Mouse (Mus musculus) heart, embryonic 15.5 days (tissue): ENCODE results near the gene Dok5. TPM values are rescaled to one million over a fixed set of nuclear protein-coding genes. Genes with fewer than 3 reads are reported as not detected.

ENCODE experiments used
- ATAC-seq: fragments of 200-750 bp; cut with Nextera tagmentation; replicated peaks from 2 replicates; pipeline ENCODE4 v1.8.0; 2017; ENCODE audit warnings: low read depth, moderate TSS enrichment; ENCODE audit not compliant: insufficient number of reproducible peaks, insufficient read depth, low FRiP score
- H3K27ac ChIP-seq: fragments of 300-500 bp; sonication (generic); 2 replicates; pipeline ENCODE4 v1.5.1; 2015; ENCODE audit warnings: mild to moderate bottlenecking, inconsistent platforms
- H3K27me3 ChIP-seq: fragments of 300-500 bp; sonication (generic); 2 replicates; pipeline ENCODE4 v1.6.1; 2015; ENCODE audit warnings: inconsistent platforms
- H3K36me3 ChIP-seq: fragments of 300-500 bp; sonication (generic); 2 replicates; pipeline ENCODE4 v1.6.1; 2015; ENCODE audit warnings: mild to moderate bottlenecking, inconsistent platforms
- H3K4me1 ChIP-seq: fragments of 300-500 bp; sonication (generic); replicated peaks from 2 replicates; pipeline ENCODE4 v1.6.1; 2015; ENCODE audit warnings: inconsistent platforms
- H3K4me2 ChIP-seq: fragments of 300-500 bp; sonication (generic); 2 replicates; pipeline ENCODE4 v1.6.1; 2015; ENCODE audit warnings: inconsistent platforms, mild to moderate bottlenecking, moderate library complexity
- H3K4me3 ChIP-seq: fragments of 300-500 bp; sonication (generic); 2 replicates; pipeline ENCODE4 v1.5.1; 2015; ENCODE audit warnings: mild to moderate bottlenecking, inconsistent platforms
- H3K9ac ChIP-seq: fragments of 300-500 bp; sonication (generic); 2 replicates; pipeline ENCODE4 v1.6.1; 2015; ENCODE audit warnings: mild to moderate bottlenecking, inconsistent platforms
- H3K9me3 ChIP-seq: fragments of 300-500 bp; sonication (generic); replicated peaks from 2 replicates; pipeline ENCODE4 v1.6.1; 2016; ENCODE audit warnings: inconsistent platforms
- WGBS: fragments of 180-500 bp; shearing (Covaris S2); methylation state at CpG from one replicate; pipeline ENCODE4 v1.1.7; 2015; ENCODE audit warnings: mixed read lengths; 5-methylcytosine and 5-hydroxymethylcytosine counted together
- polyA plus RNA-seq: library from polyadenylated mRNA; unstranded; fragments of >200 nt; fragmentation: Nextera tagmentation; extraction: Ambion mirVana; gene quantifications from 2 replicates; pipeline ENCODE4 v1.2.1, GENCODE M21; 2015

The Dok5 gene
- polyA plus RNA-seq, result 5.6 TPM in 2 replicates

DNA sequence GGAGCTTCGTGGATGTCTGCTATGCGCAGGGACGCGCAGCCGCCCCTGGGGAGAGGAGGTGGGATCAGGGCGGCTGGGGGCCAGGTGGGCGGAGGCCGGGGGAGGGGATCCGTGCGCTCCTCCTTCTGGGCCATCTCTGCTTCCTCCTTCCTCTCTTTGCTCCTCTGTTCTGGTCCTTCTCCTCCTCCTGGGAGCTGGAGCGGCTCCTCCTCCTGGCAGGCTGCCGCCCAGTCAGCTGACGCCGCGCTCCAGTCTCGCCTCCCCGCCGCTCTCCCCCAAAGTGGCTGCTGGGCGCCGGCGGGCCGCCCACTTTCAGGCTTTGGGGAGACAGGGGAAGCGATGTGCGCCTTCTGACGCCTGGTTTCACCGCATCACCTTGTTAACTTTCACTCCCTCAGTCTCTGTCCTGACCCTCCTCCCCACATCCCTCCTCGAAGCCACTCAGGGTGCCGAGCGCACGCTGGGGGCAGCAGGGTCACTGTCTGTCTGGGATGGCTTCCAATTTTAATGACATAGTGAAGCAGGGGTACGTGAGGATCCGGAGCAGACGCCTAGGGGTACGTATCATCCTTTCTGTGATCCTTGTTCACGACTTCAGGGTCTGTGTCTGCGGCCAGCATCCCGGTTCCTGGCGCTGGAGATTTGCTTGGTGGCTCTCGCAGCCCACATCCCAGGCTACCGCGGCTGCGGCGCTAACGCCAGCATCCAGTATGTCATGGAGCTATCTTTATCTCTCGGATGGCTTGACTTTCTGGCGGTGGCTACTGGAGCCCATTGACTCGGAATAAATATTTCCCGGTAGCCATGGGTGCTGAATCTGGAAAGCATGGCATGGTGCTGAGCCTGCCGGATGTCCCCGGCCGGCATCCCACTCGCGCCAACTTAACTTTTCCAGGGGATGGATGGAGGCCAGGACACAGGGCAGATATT lies at the start of gene Dok5:
Gene Dok5 (plus strand): TSS at position 176 of the 930 bp plus-strand sequence.
- 1% methylated on average over 49 of the region's 53 CpGs for WGBS
- no peaks in the 10 kb centered on the region for H3K9me3 ChIP-seq
- no peaks in the 10 kb centered on the region for H3K36me3 ChIP-seq
- peak within 1 kb of the TSS; percentile 84 for H3K4me2 ChIP-seq
- peak within 1 kb of the TSS; percentile 49 for H3K9ac ChIP-seq
- peaks cover 14% of the 10 kb centered on the region; the same call in 1 of the 2 replicates for H3K27me3 ChIP-seq
- peak within 1 kb of the TSS; percentile 57 for H3K4me3 ChIP-seq
- peak; percentile 81 for ATAC-seq
- H3K4me1 ChIP-seq, result peaks cover 24% of the 10 kb centered on the region
- H3K27ac ChIP-seq, result peak within 1 kb of the TSS; percentile 56

DNA sequence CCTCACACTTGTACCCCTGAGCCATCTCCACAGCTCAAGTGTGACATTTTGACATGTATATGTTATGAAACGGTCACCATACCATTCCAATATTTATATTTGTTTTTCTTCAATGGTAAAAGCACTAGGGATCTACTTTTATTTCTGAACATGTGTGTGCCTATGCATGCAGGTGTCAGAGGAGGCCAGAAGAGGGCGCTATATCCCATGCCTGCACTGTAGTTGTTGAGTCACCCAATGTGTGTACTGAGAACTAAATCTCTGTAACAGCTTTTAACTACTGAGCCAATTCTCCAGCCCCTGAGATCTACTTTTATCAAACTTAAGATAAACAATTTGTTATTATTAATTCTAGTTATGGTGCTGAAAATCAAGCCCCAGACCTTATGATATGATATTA lies 48.2 kb upstream of the Dok5 start:
- Histone ChIP-seq H3K9me3 (no peaks in the 10 kb centered on the region), H3K9ac (no peak overlapping the region), H3K4me1 (no peaks in the 10 kb centered on the region), H3K4me2 (no peak overlapping the region), H3K36me3 (no peaks in the 10 kb centered on the region), H3K27me3 (no peaks in the 10 kb centered on the region), H3K4me3 (no peak overlapping the region), H3K27ac (no peak overlapping the region)
- 85% methylated on average over 2 of the region's 2 CpGs for whole genome bisulfite sequencing
- ATAC-seq, result no peak

DNA sequence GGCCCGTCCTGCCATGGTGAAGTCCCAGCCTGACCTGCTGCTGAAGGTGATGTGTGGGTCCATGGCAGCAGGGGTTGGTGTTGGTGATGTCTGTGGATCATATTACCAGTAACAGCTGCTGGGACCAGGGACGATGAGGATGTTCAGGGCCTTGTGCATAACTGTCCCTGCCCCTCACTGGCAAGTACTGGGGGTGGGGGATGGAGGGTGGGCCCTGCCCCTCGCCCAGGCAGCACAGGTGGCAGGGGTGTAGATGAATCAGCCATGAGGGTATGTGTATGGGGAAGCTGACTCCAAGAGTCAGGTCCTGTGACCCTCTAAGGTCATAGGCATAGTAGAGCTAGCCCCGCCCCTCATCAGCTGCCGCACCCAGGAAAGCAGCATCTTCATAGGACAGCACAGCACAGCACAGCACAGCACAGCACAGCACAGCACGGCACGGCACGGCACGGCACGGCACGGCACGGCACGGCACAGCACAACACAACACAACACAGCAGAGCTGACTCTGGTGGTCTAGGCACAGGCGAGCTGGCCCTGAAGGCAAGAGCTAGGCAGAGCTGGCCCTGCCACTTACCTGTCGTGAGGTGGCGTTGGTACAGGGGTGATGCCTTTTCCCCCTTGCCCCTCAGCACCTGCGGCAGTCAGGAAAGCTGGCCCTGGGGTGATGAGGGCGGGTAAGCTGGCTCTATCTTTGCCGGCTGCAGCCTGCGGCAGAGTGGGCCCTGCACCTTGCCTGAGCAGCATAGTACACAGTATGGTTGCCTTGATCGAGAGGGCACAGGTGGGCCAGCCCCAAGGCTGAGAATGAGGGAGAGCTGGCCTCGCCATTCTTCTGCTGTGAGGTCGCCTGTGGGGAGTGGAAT lies 36.3 kb upstream of the Dok5 start:
- Histone ChIP-seq H3K9me3 (no peaks in the 10 kb centered on the region), H3K4me2 (no peak overlapping the region), H3K27ac (no peak overlapping the region), H3K9ac (no peak overlapping the region), H3K27me3 (no peaks in the 10 kb centered on the region), H3K36me3 (no peaks in the 10 kb centered on the region), H3K4me3 (no peak overlapping the region), H3K4me1 (no peaks in the 10 kb centered on the region)
- WGBS, result 81% methylated on average over 23 of the region's 23 CpGs
- 0 out of 2 replicates have a peak, but pooled peaks have one; percentile 18 for ATAC-seq

DNA sequence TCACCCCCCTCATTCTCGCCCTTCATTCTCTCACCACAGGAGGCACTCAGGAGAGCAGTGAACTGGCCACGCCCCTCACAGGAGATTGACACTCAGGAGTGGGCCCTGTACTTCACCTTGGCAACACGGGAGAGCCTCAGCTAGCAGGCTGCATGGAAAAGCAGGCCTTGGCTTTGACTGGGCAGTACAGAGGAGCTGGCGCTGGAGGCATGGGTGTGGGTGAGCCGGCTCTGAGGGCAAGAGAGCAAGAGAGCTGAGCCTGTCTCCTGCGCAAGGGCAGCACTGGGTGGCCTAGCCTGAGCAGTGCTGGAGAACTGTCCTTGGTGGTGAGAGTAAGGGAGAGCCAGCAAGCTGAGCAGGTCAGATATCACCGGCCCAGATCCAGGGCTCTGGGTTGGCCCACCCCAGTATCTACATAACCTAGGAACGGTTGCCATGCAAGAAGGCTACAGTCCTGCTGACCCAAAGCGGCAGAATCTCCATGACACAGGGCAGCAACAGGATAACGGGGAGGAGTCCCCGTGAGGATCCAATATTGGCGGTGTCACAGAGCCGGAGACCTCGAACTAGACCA lies 35.6 kb upstream of the Dok5 start:
- H3K36me3 ChIP-seq, result no peaks in the 10 kb centered on the region
- no peaks in the 10 kb centered on the region for H3K4me1 ChIP-seq
- H3K4me2 ChIP-seq, result no peak overlapping the region
- ATAC-seq, result 0 out of 2 replicates have a peak, but pooled peaks have one; percentile 21
- H3K27me3 ChIP-seq, result no peaks in the 10 kb centered on the region
- H3K4me3 ChIP-seq, result no peak overlapping the region
- no peak overlapping the region for H3K9ac ChIP-seq
- 65% methylated on average over 14 of the region's 14 CpGs for WGBS
- no peaks in the 10 kb centered on the region for H3K9me3 ChIP-seq
- H3K27ac ChIP-seq, result no peak overlapping the region

GRCm38 (mm10) chr2:170700471-170700870 lies 31.1 kb upstream of the Dok5 start:
- H3K4me2 ChIP-seq, result no peak overlapping the region
- no peaks in the 10 kb centered on the region for H3K4me1 ChIP-seq
- H3K27me3 ChIP-seq, result no peaks in the 10 kb centered on the region
- H3K9ac ChIP-seq, result no peak overlapping the region
- H3K36me3 ChIP-seq, result no peaks in the 10 kb centered on the region
- no peaks in the 10 kb centered on the region for H3K9me3 ChIP-seq
- no peak overlapping the region for H3K4me3 ChIP-seq
- no peak overlapping the region for H3K27ac ChIP-seq
- ATAC-seq, result no peak
- 73% methylated on average over 4 of the region's 4 CpGs for whole genome bisulfite sequencing

DNA sequence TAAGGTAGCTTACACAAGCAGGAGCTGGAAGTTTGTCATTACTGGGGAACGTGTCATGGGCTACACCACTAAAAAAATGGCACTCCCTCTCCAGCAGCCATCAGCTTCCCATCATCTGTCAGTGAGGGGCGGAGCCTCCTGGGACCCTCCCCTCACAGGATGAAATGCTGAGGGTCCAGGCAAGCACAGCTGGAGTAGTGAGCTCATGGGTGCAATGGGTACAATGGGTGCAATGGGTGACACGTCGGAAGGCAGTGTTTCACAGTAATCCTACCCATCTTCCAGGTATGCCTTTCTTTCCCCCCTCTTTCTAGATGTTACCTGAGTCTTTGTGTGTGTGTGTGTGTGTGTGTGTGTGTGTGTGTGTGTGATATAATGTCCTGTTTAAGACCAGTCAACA lies 25.1 kb upstream of the Dok5 start:
- H3K4me1 ChIP-seq, result no peaks in the 10 kb centered on the region
- H3K9me3 ChIP-seq, result no peaks in the 10 kb centered on the region
- H3K27ac ChIP-seq, result no peak overlapping the region
- WGBS, result 84% methylated on average over 4 of the region's 4 CpGs
- no peaks in the 10 kb centered on the region for H3K36me3 ChIP-seq
- no peaks in the 10 kb centered on the region for H3K27me3 ChIP-seq
- ATAC-seq, result no peak
- H3K4me3 ChIP-seq, result no peak overlapping the region
- no peak overlapping the region for H3K9ac ChIP-seq
- H3K4me2 ChIP-seq, result no peak overlapping the region

DNA sequence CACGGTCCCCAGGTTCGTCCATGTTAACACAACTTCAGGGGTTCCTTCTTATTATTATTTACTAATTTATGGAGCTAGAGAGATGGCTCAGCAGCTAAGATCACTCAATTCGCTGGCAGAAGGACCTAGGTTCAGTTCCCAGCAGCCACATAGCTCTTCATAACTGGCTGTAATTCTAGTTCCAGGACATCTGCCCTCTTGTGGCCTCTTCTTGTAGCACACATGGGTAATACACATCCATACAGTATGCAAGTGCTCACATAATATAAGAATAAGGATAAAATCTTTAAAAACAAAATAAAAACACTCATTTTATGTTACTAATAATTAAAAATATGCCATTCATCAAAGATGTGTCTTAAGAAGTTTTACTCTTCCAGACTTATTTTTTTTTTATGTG lies 23.9 kb upstream of the Dok5 start:
- H3K27me3 ChIP-seq, result no peaks in the 10 kb centered on the region
- no peak overlapping the region for H3K9ac ChIP-seq
- ATAC-seq, result no peak
- no peak overlapping the region for H3K4me2 ChIP-seq
- WGBS, result 83% methylated on average over 3 of the region's 3 CpGs
- no peak overlapping the region for H3K4me3 ChIP-seq
- H3K4me1 ChIP-seq, result no peaks in the 10 kb centered on the region
- H3K27ac ChIP-seq, result no peak overlapping the region
- no peaks in the 10 kb centered on the region for H3K36me3 ChIP-seq
- no peaks in the 10 kb centered on the region for H3K9me3 ChIP-seq

GRCm38 (mm10) chr2:170708901-170709300 lies 22.7 kb upstream of the Dok5 start:
- Histone ChIP-seq H3K27ac (no peak overlapping the region), H3K4me1 (no peaks in the 10 kb centered on the region), H3K9me3 (no peaks in the 10 kb centered on the region), H3K4me3 (no peak overlapping the region), H3K36me3 (no peaks in the 10 kb centered on the region), H3K27me3 (no peaks in the 10 kb centered on the region), H3K9ac (no peak overlapping the region), H3K4me2 (no peak overlapping the region)
- no peak for ATAC-seq
- 67% methylated on average over 9 of the region's 9 CpGs for WGBS

DNA sequence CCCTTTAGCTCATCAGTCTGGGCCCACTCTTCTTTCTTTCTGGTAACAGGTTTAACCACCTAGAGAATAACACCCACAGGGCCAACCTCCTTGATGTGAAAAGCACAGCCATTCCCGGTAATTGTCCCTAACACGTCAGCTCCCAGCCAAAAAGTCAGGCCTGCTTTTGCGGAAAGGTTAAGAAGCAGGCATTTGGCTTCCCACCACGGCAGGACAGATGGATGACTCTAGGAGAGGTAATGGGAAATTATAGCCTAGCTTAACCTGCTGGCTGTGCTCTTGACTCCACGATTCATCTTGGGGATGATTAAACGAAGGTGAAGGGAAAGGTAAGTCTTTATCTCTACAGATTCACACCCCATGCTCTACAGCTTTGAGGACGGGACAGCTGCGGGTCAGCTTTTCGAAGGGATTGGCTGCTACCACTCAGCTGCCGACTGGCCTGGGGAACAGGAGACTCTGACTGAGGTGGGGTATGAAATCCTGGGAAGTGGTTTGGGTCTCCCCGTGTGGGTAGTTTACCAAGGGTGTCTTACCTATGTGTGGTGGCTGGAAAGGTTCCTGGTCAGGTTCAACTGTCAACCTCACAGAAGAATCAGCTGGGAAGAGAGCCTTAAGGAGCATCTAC lies 18.8 kb upstream of the Dok5 start:
- Histone ChIP-seq H3K27me3 (no peaks in the 10 kb centered on the region), H3K4me1 (no peaks in the 10 kb centered on the region), H3K4me2 (no peak overlapping the region), H3K27ac (no peak overlapping the region), H3K36me3 (no peaks in the 10 kb centered on the region), H3K9me3 (no peaks in the 10 kb centered on the region), H3K9ac (no peak overlapping the region), H3K4me3 (no peak overlapping the region)
- 77% methylated on average over 11 of the region's 11 CpGs for WGBS
- no peak for ATAC-seq

- Histone ChIP-seq H3K36me3 (no peaks in the 10 kb centered on the region), H3K4me3 (no peak overlapping the region), H3K27ac (no peak overlapping the region), H3K9ac (no peak overlapping the region), H3K9me3 (no peaks in the 10 kb centered on the region), H3K4me1 (no peaks in the 10 kb centered on the region), H3K27me3 (no peaks in the 10 kb centered on the region), H3K4me2 (no peak overlapping the region)
- no peak for ATAC-seq
- 49% methylated on average over 4 of the region's 4 CpGs for WGBS
Observed at GRCm38 (mm10) chr2:170720386-170720785, 11.2 kb upstream of the Dok5 start.

GRCm38 (mm10) chr2:170724136-170724535 lies 7.5 kb upstream of the Dok5 start:
- no peaks in the 10 kb centered on the region for H3K36me3 ChIP-seq
- no peak overlapping the region for H3K4me2 ChIP-seq
- no peak overlapping the region for H3K4me3 ChIP-seq
- H3K27ac ChIP-seq, result no peak overlapping the region
- no peaks in the 10 kb centered on the region for H3K9me3 ChIP-seq
- no peak overlapping the region for H3K9ac ChIP-seq
- 49% methylated on average over 13 of the region's 13 CpGs for WGBS
- peaks cover 7% of the 10 kb centered on the region; the same call in 1 of the 2 replicates for H3K4me1 ChIP-seq
- no peak for ATAC-seq
- no peaks in the 10 kb centered on the region for H3K27me3 ChIP-seq
